Mouse (Mus musculus) olfactory bulb, adult 2 months (tissue): ENCODE measurements around the gene Zfp706.

ENCODE experiments used
- CTCF ChIP-seq: fragments of 200-500 bp; IDR thresholded peaks from 2 replicates; pipeline ENCODE4 v1.5.1; 2012; ENCODE audit warnings: low read depth, mild to moderate bottlenecking, low read length, moderate library complexity; ENCODE audit not compliant: insufficient read depth
- POLR2A ChIP-seq: fragments of 200-500 bp; IDR thresholded peaks from 2 replicates; pipeline ENCODE4 v1.6.1; 2012; ENCODE audit warnings: mild to moderate bottlenecking, low read depth, low read length, moderate library complexity; ENCODE audit not compliant: insufficient read depth

GRCm38 (mm10) chr15:36960010-36960875, 47.3 kb downstream of the Zfp706 start:
- TF ChIP-seq CTCF (no peak), POLR2A (no peak)
